Mouse (Mus musculus): ENCODE results near the gene Cpxm2. TPM values are rescaled to one million over a fixed set of nuclear protein-coding genes. Genes with fewer than 3 reads are reported as not detected.

Gene Cpxm2
- polyA plus RNA-seq, 1 experiment from 2014 or later, result 0.74 TPM

GRCm38 (mm10) chr7:132012969-132013679 lies 141.4 kb downstream of the Cpxm2 start:
- H3K9ac ChIP-seq (ENCODE audit: low read depth, low read length), result no peak overlapping the region
- H3K36me3 ChIP-seq (ENCODE audit: control insufficient read depth, insufficient read depth), result no peaks in the 10 kb centered on the region
- 42% methylated on average over 1 of the region's 1 CpGs for WGBS
- peaks cover 6% of the 10 kb centered on the region; the same call in 1 of the 2 replicates for H3K27me3 ChIP-seq (replicated peaks; ENCODE audit: control insufficient read depth, insufficient read depth, low read length)
- no peaks in the 10 kb centered on the region for H3K9me3 ChIP-seq (ENCODE audit: control insufficient read depth)
- H3K4me1 ChIP-seq (replicated peaks; ENCODE audit: control insufficient read depth, insufficient read depth, low read length), result no peaks in the 10 kb centered on the region
- H3K4me3 ChIP-seq (ENCODE audit: low read depth, low read length), result no peak overlapping the region
- H3K27ac ChIP-seq (ENCODE audit: low read depth, low read length), result no peak overlapping the region
- no peak for TF ChIP-seq CTCF (IDR thresholded peaks at IDR 0.05; ENCODE audit: low read depth)
- no peak overlapping the region for H3K4me2 ChIP-seq (replicated peaks; ENCODE audit: low read depth)
- no peak for ATAC-seq

- no peak for ATAC-seq
- no peaks in the 10 kb centered on the region for H3K9me3 ChIP-seq (ENCODE audit: control insufficient read depth)
- no peak overlapping the region for H3K9ac ChIP-seq (ENCODE audit: low read depth, low read length)
- no peak overlapping the region for H3K4me2 ChIP-seq (replicated peaks; ENCODE audit: low read depth)
- 0 out of 2 replicates have a peak, but pooled peaks cover 6% of the 10 kb centered on the region for H3K27me3 ChIP-seq (replicated peaks; ENCODE audit: control insufficient read depth, insufficient read depth, low read length)
- H3K4me1 ChIP-seq (replicated peaks; ENCODE audit: control insufficient read depth, insufficient read depth, low read length), result no peaks in the 10 kb centered on the region
- no peak overlapping the region for H3K4me3 ChIP-seq (ENCODE audit: low read depth, low read length)
- TF ChIP-seq CTCF (IDR thresholded peaks at IDR 0.05; ENCODE audit: low read depth), result no peak
- WGBS, result 74% methylated on average over 7 of the region's 7 CpGs
- no peak overlapping the region for H3K27ac ChIP-seq (ENCODE audit: low read depth, low read length)
- H3K36me3 ChIP-seq (ENCODE audit: control insufficient read depth, insufficient read depth), result no peaks in the 10 kb centered on the region
Measured at GRCm38 (mm10) chr7:132009002-132009401, 145.5 kb downstream of the Cpxm2 start.

GRCm38 (mm10) chr7:132005996-132006696 lies 148.4 kb downstream of the Cpxm2 start:
- 70% methylated on average over 14 of the region's 14 CpGs for WGBS

GRCm38 (mm10) chr7:131992873-131993272 lies 161.7 kb downstream of the Cpxm2 start:
- ATAC-seq, result no peak
- Histone ChIP-seq H3K27me3 (replicated peaks; ENCODE audit: control insufficient read depth, insufficient read depth, low read length) (no peaks in the 10 kb centered on the region), H3K4me2 (replicated peaks; ENCODE audit: low read depth) (no peak overlapping the region), H3K9me3 (ENCODE audit: control insufficient read depth) (no peaks in the 10 kb centered on the region), H3K4me1 (replicated peaks; ENCODE audit: control insufficient read depth, insufficient read depth, low read length) (no peaks in the 10 kb centered on the region), H3K27ac (ENCODE audit: low read depth, low read length) (no peak overlapping the region), H3K4me3 (ENCODE audit: low read depth, low read length) (no peak overlapping the region), H3K9ac (ENCODE audit: low read depth, low read length) (no peak overlapping the region), H3K36me3 (ENCODE audit: control insufficient read depth, insufficient read depth) (no peaks in the 10 kb centered on the region)
- WGBS, result 57% methylated on average over 3 of the region's 3 CpGs
- no peak for TF ChIP-seq CTCF (IDR thresholded peaks at IDR 0.05; ENCODE audit: low read depth)

More at GRCm38 (mm10) chr7:132005996-132006696, 148.4 kb downstream of the Cpxm2 start:
- H3K27ac ChIP-seq (ENCODE audit: low read depth, low read length), result no peak overlapping the region
- no peak for ATAC-seq
- no peak overlapping the region for H3K4me2 ChIP-seq (replicated peaks; ENCODE audit: low read depth)
- 0 out of 2 replicates have a peak, but pooled peaks cover 3% of the 10 kb centered on the region for H3K27me3 ChIP-seq (replicated peaks; ENCODE audit: control insufficient read depth, insufficient read depth, low read length)
- H3K4me1 ChIP-seq (replicated peaks; ENCODE audit: control insufficient read depth, insufficient read depth, low read length), result no peaks in the 10 kb centered on the region
- H3K36me3 ChIP-seq (ENCODE audit: control insufficient read depth, insufficient read depth), result no peaks in the 10 kb centered on the region
- H3K4me3 ChIP-seq (ENCODE audit: low read depth, low read length), result no peak overlapping the region
- no peak overlapping the region for H3K9ac ChIP-seq (ENCODE audit: low read depth, low read length)
- no peak for TF ChIP-seq CTCF (IDR thresholded peaks at IDR 0.05; ENCODE audit: low read depth)
- H3K9me3 ChIP-seq (ENCODE audit: control insufficient read depth), result no peaks in the 10 kb centered on the region

GRCm38 (mm10) chr7:131992226-131992625 lies 162.3 kb downstream of the Cpxm2 start:
- Histone ChIP-seq H3K27ac (ENCODE audit: low read depth, low read length) (no peak overlapping the region), H3K9ac (ENCODE audit: low read depth, low read length) (no peak overlapping the region), H3K4me1 (replicated peaks; ENCODE audit: control insufficient read depth, insufficient read depth, low read length) (no peaks in the 10 kb centered on the region), H3K27me3 (replicated peaks; ENCODE audit: control insufficient read depth, insufficient read depth, low read length) (no peaks in the 10 kb centered on the region), H3K36me3 (ENCODE audit: control insufficient read depth, insufficient read depth) (no peaks in the 10 kb centered on the region), H3K9me3 (ENCODE audit: control insufficient read depth) (no peaks in the 10 kb centered on the region), H3K4me3 (ENCODE audit: low read depth, low read length) (no peak overlapping the region), H3K4me2 (replicated peaks; ENCODE audit: low read depth) (no peak overlapping the region)
- WGBS, result 44% methylated on average over 1 of the region's 1 CpGs
- ATAC-seq, result no peak
- no peak for TF ChIP-seq CTCF (IDR thresholded peaks at IDR 0.05; ENCODE audit: low read depth)

GRCm38 (mm10) chr7:131989056-131989455 lies 165.5 kb downstream of the Cpxm2 start:
- no peaks in the 10 kb centered on the region for H3K4me1 ChIP-seq (replicated peaks; ENCODE audit: control insufficient read depth, insufficient read depth, low read length)
- no peaks in the 10 kb centered on the region for H3K9me3 ChIP-seq (ENCODE audit: control insufficient read depth)
- H3K4me2 ChIP-seq (replicated peaks; ENCODE audit: low read depth), result no peak overlapping the region
- no peak overlapping the region for H3K9ac ChIP-seq (ENCODE audit: low read depth, low read length)
- H3K27me3 ChIP-seq (replicated peaks; ENCODE audit: control insufficient read depth, insufficient read depth, low read length), result no peaks in the 10 kb centered on the region
- H3K27ac ChIP-seq (ENCODE audit: low read depth, low read length), result no peak overlapping the region
- no peaks in the 10 kb centered on the region for H3K36me3 ChIP-seq (ENCODE audit: control insufficient read depth, insufficient read depth)
- no peak for ATAC-seq
- 31% methylated on average over 6 of the region's 6 CpGs for WGBS
- no peak overlapping the region for H3K4me3 ChIP-seq (ENCODE audit: low read depth, low read length)
- no peak for TF ChIP-seq CTCF (IDR thresholded peaks at IDR 0.05; ENCODE audit: low read depth)

Other genes starting within 250 kb of the Cpxm2 start
- gene Gpr26, start 188.3 kb downstream of the Cpxm2 start, polyA plus RNA-seq (2015; fragmentation: Nextera tagmentation; extraction: Ambion mirVana), result not detected in 2 replicates
- gene Chst15, start 162.5 kb upstream of the Cpxm2 start, polyA plus RNA-seq (2015; fragmentation: Nextera tagmentation; extraction: Ambion mirVana), result 7.9 and 8.7 TPM in 2 replicates